Mouse (Mus musculus): Measurements from ENCODE around the gene Arhgdib. TPM values are rescaled to one million over a fixed set of nuclear protein-coding genes. Genes with fewer than 3 reads are reported as not detected.

The Arhgdib gene
- polyA plus RNA-seq, 1 experiment from 2014 or later = 63.8 TPM

DNA sequence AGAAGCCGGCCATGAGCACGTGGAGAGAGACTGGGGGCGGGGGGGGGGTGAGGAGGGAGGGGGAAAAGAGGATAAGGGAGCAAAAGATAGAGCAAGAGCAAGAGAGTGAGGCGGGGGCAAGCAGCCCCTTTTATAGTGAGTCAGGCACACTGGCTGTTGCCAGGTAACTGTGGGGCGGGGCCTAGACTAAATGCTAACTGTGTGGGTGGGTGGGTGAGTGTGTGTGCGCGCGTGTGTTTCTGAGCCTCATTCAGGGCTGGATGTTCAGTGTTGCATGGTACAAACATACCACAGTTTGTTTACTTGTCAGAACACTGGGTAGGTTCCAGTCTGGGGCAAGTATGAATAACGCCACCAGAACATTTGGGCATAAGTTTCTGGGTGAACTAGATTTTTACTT lies 5.2 kb upstream of the Arhgdib start:
- no peak overlapping the region for H3K4me2 ChIP-seq
- H3K36me3 ChIP-seq = no peaks in the 10 kb centered on the region
- peak; percentile 58; the same call in 1 of the 2 replicates for ATAC-seq (replicated peaks; ENCODE audit: low FRiP score)
- no peak overlapping the region for H3K9ac ChIP-seq
- no peaks in the 10 kb centered on the region for H3K27me3 ChIP-seq
- H3K4me1 ChIP-seq = peaks cover 8% of the 10 kb centered on the region; the same call in 1 of the 2 replicates
- no peaks in the 10 kb centered on the region for H3K9me3 ChIP-seq (replicated peaks)
- 52% methylated on average over 9 of the region's 9 CpGs for WGBS
- H3K4me3 ChIP-seq (replicated peaks) = no peak overlapping the region
- H3K27ac ChIP-seq = no peak overlapping the region

DNA sequence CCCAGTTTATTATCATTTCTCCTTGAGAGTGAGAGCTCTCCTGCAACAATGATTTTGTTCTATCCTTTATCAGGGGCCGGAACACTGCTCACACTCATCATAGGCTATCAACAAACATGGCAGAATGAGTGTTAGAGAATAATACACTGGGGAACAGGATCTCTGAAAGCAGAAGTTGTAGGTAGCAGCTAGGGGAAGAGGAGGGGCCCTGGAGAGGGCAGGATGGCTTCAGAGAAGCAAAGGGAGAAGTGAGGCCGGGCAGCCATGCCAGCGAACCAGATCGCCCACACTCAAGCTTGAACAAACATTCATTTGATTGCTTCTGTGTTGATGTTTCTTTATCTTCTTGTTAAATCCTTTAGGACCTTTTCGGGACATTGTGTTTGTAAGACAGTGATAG lies 4.5 kb upstream of the Arhgdib start:
- no peaks in the 10 kb centered on the region for H3K27me3 ChIP-seq
- no peak overlapping the region for H3K4me3 ChIP-seq (replicated peaks)
- H3K9ac ChIP-seq = no peak overlapping the region
- H3K9me3 ChIP-seq (replicated peaks) = no peaks in the 10 kb centered on the region
- 65% methylated on average over 5 of the region's 5 CpGs for WGBS
- H3K4me2 ChIP-seq = no peak overlapping the region
- no peaks in the 10 kb centered on the region for H3K36me3 ChIP-seq
- ATAC-seq (replicated peaks; ENCODE audit: low FRiP score) = no peak
- H3K27ac ChIP-seq = no peak overlapping the region
- peaks cover 15% of the 10 kb centered on the region for H3K4me1 ChIP-seq

DNA sequence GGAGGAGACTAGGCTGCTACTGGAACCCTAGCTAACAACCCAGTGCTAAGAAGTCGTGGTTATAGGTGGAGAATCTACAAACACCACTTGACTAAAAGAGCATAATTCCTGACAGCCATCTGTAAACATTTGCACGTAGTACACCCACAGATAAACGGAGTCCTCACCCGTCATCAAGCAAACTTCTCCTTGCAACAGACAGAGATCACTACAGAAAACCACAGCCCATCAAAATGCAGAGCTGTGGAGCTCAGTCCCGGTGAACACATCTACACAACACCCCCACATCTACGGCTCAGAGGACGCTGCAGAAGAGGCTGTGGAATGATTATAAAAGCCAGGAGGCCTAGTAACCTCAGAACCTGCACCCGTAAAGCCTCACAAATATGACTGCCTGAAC lies 2.8 kb upstream of the Arhgdib start:
- 88% methylated on average over 8 of the region's 8 CpGs for WGBS

DNA sequence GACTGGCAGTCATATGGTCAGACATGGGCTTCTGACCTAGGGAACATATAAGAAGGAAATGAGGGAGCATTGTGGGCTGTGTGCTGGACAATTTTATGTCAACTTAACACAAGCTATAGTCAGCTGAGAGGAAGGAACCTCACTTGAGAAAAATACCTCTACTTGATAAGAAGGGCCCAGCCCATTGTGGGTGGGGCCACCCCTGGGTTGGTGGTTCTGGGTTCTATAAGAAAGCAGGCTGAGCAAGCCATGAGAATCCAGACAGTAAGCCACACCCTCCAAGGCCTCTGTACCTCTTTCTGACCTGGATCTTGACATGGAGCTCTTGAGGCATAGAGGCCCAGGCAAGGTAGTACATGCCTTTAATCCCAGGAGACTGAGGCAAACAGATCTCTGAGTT lies 1.7 kb upstream of the Arhgdib start:
- Histone ChIP-seq H3K36me3 (no peaks in the 10 kb centered on the region), H3K27ac (no peak overlapping the region), H3K4me2 (no peak overlapping the region), H3K4me1 (peaks cover 40% of the 10 kb centered on the region), H3K4me3 (replicated peaks) (no peak overlapping the region), H3K9me3 (replicated peaks) (no peaks in the 10 kb centered on the region), H3K9ac (no peak overlapping the region), H3K27me3 (no peaks in the 10 kb centered on the region)
- no peak for ATAC-seq (replicated peaks; ENCODE audit: low FRiP score)

More for the DNA sequence above, 2.8 kb upstream of the Arhgdib start:
- Histone ChIP-seq H3K4me1 (peaks cover 32% of the 10 kb centered on the region), H3K4me3 (replicated peaks) (no peak overlapping the region), H3K9ac (no peak overlapping the region), H3K27me3 (no peaks in the 10 kb centered on the region), H3K36me3 (no peaks in the 10 kb centered on the region), H3K9me3 (replicated peaks) (no peaks in the 10 kb centered on the region), H3K4me2 (no peak overlapping the region), H3K27ac (no peak overlapping the region)
- ATAC-seq (replicated peaks; ENCODE audit: low FRiP score) = no peak

DNA sequence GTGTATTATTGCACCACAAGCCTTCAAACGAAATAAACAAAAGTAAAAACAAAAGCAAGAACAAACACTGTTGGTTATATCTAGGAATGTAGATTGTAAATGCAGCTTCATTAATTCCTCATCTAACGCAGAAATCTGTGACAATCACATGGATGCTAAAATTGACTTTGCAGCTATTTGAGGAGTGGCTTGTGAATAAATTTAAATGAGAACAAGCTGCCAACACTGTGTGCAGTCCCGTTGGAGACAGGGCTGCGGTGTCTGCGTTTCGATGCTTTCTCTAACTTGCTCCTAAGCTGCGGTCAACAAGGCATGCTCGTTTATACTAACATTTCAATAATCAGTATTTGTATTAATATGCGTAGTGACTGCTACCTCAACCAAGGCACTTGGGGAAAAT lies 581 bp upstream of the Arhgdib start:
- no peak overlapping the region for H3K27ac ChIP-seq
- no peak overlapping the region for H3K4me2 ChIP-seq
- H3K36me3 ChIP-seq = no peaks in the 10 kb centered on the region
- H3K4me1 ChIP-seq = peaks cover 43% of the 10 kb centered on the region
- WGBS = 80% methylated on average over 9 of the region's 9 CpGs
- no peak for ATAC-seq (replicated peaks; ENCODE audit: low FRiP score)
- H3K9me3 ChIP-seq (replicated peaks) = no peaks in the 10 kb centered on the region
- no peak overlapping the region for H3K9ac ChIP-seq
- no peaks in the 10 kb centered on the region for H3K27me3 ChIP-seq
- H3K4me3 ChIP-seq (replicated peaks) = no peak overlapping the region

DNA sequence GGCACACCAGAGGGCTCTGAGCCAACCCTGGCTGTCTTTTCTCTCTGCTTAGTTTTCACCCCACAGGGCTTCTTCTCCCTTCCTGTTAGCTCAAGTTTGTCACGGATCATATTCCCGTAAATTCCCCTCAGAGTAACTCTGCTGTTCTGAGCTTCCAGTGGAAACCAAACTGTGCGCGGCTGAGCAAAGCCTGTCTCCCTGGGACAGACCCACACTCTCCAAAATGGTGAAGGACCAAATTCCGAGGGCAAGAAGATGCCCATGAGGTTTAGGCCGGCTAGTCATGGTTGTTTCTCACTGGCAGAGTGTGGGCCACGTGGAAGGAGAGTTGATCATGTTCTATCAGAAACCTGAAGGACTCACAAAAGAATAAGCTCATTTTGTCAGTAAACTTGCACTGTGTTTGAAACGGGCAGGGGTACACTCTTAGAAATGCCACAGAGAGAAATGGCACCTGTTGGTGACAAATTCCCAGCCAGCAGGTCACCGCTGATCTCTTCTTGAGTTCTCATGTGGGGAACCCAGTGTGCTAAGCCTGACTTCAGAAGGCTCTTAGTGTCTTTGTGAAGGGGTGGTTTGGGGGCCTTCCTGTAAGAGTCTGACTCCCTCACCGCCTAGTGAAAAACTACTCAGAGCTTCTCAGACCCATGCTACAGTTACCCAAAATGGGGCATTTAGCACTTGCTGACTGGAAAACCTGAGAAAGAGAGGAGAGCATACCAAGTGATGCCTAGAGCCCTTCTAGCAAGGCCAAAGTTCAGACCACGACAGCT lies 1.3 kb downstream of the Arhgdib start:
- H3K36me3 ChIP-seq = no peaks in the 10 kb centered on the region
- H3K27ac ChIP-seq = peak overlapping the region; percentile 95
- WGBS = 67% methylated on average over 11 of the region's 11 CpGs
- no peaks in the 10 kb centered on the region for H3K27me3 ChIP-seq
- H3K9me3 ChIP-seq (replicated peaks) = no peaks in the 10 kb centered on the region
- H3K9ac ChIP-seq = no peak overlapping the region
- peak overlapping the region; percentile 41 for H3K4me2 ChIP-seq
- H3K4me3 ChIP-seq (replicated peaks) = peak overlapping the region; percentile 21
- ATAC-seq (replicated peaks; ENCODE audit: low FRiP score) = 0 out of 2 replicates have a peak, but pooled peaks have one; percentile 29
- H3K4me1 ChIP-seq = peaks cover 35% of the 10 kb centered on the region

DNA sequence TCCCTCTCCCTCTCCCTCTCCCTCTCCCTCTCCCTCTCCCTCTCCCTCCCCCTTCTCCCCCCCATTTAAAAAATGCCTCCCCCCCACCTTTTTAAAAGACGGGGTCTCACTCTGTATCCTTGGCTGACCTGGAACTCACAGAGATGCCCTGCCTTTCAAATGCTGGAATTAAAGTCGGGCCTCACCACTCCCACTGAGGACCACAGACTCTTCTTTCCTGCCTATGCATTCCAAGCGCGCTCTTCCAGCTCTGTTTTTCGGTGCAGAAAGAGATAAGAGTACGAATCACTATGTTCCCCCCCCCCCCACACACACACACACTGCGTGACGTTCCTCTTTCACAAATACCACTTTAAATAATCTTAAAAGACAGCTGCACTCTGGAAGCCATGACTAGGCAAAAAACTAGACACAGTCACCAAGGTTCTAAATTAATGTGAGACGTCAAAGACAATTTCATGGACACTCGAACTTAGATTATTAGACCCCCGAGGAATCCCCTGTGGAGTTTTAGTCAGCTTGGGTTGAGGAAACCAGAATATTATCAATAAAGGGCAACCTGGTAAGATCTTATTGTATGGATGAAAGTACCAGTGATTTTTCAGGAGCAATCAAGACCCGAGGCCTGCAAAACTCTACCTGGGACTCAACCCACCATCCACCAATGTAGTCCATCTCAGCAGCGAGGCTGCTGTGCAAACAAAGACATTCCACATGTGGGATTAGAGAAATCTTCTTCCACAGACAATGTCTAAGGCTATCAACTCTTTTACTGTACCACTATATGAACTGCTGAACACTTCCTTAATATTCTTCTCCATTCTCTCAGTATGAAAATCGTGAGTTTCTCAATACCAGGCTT lies 2.1 kb downstream of the Arhgdib start:
- WGBS = 76% methylated on average over 14 of the region's 14 CpGs
- H3K4me3 ChIP-seq (replicated peaks) = no peak overlapping the region
- H3K9ac ChIP-seq = no peak overlapping the region
- H3K27me3 ChIP-seq = no peaks in the 10 kb centered on the region
- no peak for ATAC-seq (replicated peaks; ENCODE audit: low FRiP score)
- H3K27ac ChIP-seq = peak overlapping the region; percentile 95
- H3K9me3 ChIP-seq (replicated peaks) = no peaks in the 10 kb centered on the region
- H3K4me2 ChIP-seq = no peak overlapping the region
- H3K4me1 ChIP-seq = peaks cover 35% of the 10 kb centered on the region
- no peaks in the 10 kb centered on the region for H3K36me3 ChIP-seq

DNA sequence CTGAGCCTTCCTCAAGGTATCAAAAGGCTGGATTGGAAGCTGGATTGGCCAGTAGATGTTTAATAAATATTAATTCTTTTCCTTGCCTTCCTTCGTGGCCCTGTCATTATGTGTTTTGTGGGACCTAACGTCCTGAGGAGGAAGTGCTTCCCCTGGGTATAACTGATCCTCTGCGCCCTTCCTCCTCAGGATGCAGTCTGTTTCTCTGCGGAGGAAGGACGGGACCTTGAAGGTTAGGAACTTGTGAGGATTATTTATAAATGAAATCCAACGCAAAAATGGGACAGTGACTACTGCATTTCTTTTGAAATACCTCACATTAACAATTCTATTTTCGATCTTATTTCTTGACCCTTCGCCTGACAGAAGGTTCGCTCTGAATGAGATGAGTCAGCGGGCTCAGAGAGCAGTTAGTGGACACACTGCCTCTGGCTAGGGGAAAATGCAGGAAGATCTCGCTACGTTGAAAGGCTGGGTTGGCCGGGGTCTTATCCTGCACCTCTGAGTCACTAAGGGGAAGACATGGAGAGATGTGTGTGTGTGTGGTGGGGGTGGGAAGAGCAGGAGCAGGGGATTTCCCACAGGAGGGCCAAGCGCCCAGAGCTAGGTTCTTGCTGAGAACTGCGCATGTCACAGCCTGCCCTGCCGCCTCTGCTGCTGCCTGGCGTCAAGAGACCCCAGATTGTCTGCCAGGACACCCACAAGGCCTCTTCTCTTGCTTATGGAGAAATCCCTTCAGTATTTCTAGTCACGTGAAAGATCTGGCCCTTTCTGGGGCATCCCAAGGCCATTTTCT lies 3.2 kb downstream of the Arhgdib start:
- no peaks in the 10 kb centered on the region for H3K9me3 ChIP-seq (replicated peaks)
- H3K4me3 ChIP-seq (replicated peaks) = no peak overlapping the region
- no peak for ATAC-seq (replicated peaks; ENCODE audit: low FRiP score)
- H3K9ac ChIP-seq = no peak overlapping the region
- peaks cover 35% of the 10 kb centered on the region for H3K4me1 ChIP-seq
- H3K4me2 ChIP-seq = no peak overlapping the region
- no peaks in the 10 kb centered on the region for H3K27me3 ChIP-seq
- WGBS = 77% methylated on average over 18 of the region's 18 CpGs
- peak overlapping the region; percentile 76 for H3K27ac ChIP-seq
- no peaks in the 10 kb centered on the region for H3K36me3 ChIP-seq

DNA sequence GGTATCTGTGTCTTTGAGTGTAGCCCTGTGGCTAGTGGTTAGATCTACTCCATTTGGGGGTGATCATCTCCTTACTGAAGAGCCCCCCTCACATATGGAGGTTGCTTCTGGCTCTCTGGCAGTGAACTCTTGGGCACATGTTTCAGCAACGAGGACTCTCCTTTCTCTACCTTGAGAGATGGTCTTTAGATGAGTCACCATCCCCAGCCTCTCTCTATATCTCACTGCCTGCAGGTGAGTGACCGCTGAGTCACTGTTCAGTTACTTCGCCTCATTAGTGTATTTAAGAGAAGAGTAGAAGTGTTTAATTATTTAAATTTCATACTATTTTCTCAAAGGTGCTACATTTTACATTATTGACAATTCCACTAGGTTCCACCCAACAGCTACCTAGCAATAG lies 4.6 kb downstream of the Arhgdib start:
- no peak overlapping the region for H3K9ac ChIP-seq
- H3K36me3 ChIP-seq = no peaks in the 10 kb centered on the region
- H3K4me1 ChIP-seq = peaks cover 35% of the 10 kb centered on the region
- no peak overlapping the region for H3K27ac ChIP-seq
- WGBS = 84% methylated on average over 3 of the region's 3 CpGs
- no peaks in the 10 kb centered on the region for H3K27me3 ChIP-seq
- no peak for ATAC-seq (replicated peaks; ENCODE audit: low FRiP score)
- no peak overlapping the region for H3K4me3 ChIP-seq (replicated peaks)
- no peaks in the 10 kb centered on the region for H3K9me3 ChIP-seq (replicated peaks)
- H3K4me2 ChIP-seq = no peak overlapping the region

DNA sequence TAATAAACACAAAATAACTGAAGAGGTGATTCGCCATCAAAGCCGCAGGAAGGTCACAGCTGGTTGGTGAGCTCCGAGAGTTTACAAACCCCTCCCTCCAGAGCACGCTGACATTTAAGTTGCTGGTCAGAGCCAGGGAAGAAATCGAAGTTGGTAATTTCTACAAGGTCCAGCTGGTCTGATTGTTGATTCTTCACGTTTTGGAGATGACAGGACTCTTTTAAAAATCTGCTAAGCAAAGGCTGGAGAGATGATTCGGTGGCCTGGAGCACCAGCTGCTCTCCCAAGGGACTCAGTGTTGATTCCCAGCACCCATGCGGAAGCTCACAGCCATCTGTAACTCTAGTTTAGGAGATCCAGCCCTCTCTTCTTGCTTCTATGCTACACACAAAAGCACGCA lies 5.3 kb downstream of the Arhgdib start:
- ATAC-seq (replicated peaks; ENCODE audit: low FRiP score) = no peak
- WGBS = 78% methylated on average over 9 of the region's 9 CpGs

DNA sequence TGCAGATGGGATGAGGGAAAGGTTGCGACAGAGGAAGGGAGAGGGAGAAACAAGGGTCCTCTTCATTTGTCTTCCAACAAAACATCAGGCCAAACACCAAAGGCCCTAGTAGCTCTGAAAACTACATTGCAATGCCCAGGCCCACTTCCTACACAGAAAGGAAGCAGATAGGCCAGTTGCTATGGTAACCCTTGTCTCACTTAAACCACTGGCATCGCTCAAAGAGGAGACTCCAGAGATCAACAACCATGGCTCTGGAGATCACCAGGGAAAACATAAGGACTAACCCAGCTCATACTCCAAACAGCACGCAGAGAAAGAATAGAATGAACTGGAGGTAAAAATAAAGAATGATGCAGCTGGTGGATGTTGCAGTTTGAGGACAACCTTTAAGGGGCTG lies 6.5 kb downstream of the Arhgdib start:
- no peak for ATAC-seq (replicated peaks; ENCODE audit: low FRiP score)

More for the DNA sequence above, 5.3 kb downstream of the Arhgdib start:
- H3K4me1 ChIP-seq = peaks cover 29% of the 10 kb centered on the region
- H3K27me3 ChIP-seq = no peaks in the 10 kb centered on the region
- H3K36me3 ChIP-seq = no peaks in the 10 kb centered on the region
- no peak overlapping the region for H3K4me2 ChIP-seq
- H3K9me3 ChIP-seq (replicated peaks) = no peaks in the 10 kb centered on the region
- no peak overlapping the region for H3K27ac ChIP-seq
- no peak overlapping the region for H3K9ac ChIP-seq
- H3K4me3 ChIP-seq (replicated peaks) = no peak overlapping the region

DNA sequence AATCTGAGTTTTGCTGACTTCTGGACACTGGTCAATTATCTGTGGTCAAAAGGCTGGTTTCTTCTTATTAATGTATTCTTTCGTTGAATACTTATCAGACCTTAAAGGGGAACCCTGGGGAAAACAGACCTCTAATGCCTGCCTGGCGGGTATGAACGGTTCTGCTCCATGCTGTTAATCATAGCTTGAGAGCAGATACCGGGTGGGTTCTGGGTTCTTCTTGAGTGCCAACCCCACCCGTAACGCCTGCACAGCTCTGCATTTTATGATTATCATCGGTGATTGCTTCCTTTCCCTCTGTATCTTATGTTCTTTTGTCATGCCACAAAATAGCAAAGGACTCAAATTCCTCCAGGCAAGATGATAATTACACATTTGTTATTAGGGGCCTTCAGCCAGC lies 7.6 kb downstream of the Arhgdib start:
- Histone ChIP-seq H3K27me3 (no peaks in the 10 kb centered on the region), H3K4me2 (no peak overlapping the region), H3K27ac (no peak overlapping the region), H3K9me3 (replicated peaks) (no peaks in the 10 kb centered on the region), H3K4me1 (peaks cover 19% of the 10 kb centered on the region), H3K4me3 (replicated peaks) (no peak overlapping the region), H3K9ac (no peak overlapping the region), H3K36me3 (no peaks in the 10 kb centered on the region)
- ATAC-seq (replicated peaks; ENCODE audit: low FRiP score) = no peak
- WGBS = 85% methylated on average over 7 of the region's 7 CpGs

More for the DNA sequence above, 6.5 kb downstream of the Arhgdib start:
- no peak overlapping the region for H3K4me3 ChIP-seq (replicated peaks)
- H3K9me3 ChIP-seq (replicated peaks) = no peaks in the 10 kb centered on the region
- H3K27ac ChIP-seq = no peak overlapping the region
- no peaks in the 10 kb centered on the region for H3K27me3 ChIP-seq
- peaks cover 29% of the 10 kb centered on the region for H3K4me1 ChIP-seq
- no peaks in the 10 kb centered on the region for H3K36me3 ChIP-seq
- WGBS = 86% methylated on average over 3 of the region's 3 CpGs
- H3K4me2 ChIP-seq = no peak overlapping the region
- H3K9ac ChIP-seq = no peak overlapping the region
